Mouse (Mus musculus) liver, embryonic 14.5 days (tissue): ENCODE measurements at regions not wholly inside any gene's neighbourhood (a gene's known extent, or its start where the extent isn't known, plus 50 kb on each side); places are given as distances from the start of the nearest gene placed in this dataset.

ENCODE experiments used
- ATAC-seq: fragments of 200-750 bp; cut with Nextera tagmentation; 2 replicates; pipeline ENCODE4 v1.8.0; 2017; ENCODE audit warnings: moderate number of reproducible peaks, mild to moderate bottlenecking, moderate library complexity; ENCODE audit not compliant: insufficient read depth
- DNase-seq, 3 experiments: peaks; one replicate each; pipeline ENCODE4 v3.0.0-alpha.2; 2012 to 2013; ENCODE audit warnings: low read depth in 3 of 3, low spot score in 3 of 3
- H3K27ac ChIP-seq: fragments of 300-500 bp; sonication (generic); 2 replicates; pipeline ENCODE4 v1.5.1; 2014; ENCODE audit warnings: moderate library complexity, mild to moderate bottlenecking, control low read depth, inconsistent platforms
- H3K27me3 ChIP-seq: fragments of 300-500 bp; sonication (generic); 2 replicates; pipeline ENCODE4 v1.6.1; 2014; ENCODE audit warnings: mild to moderate bottlenecking, low read length, moderate library complexity; ENCODE audit not compliant: control insufficient read depth, insufficient read depth
- H3K36me3 ChIP-seq: fragments of 300-500 bp; sonication (generic); replicated peaks from 2 replicates; pipeline ENCODE4 v1.6.1; 2014; ENCODE audit warnings: low read depth; ENCODE audit not compliant: control insufficient read depth, insufficient read depth
- H3K4me1 ChIP-seq, 2 experiments: fragments of 200-500 bp in 1 of 2; fragments of 300-500 bp in 1 of 2; sonication (generic) in 1 of 2; replicated peaks; 2 replicates each; pipeline ENCODE4 v1.6.1; 2012 to 2014; ENCODE audit warnings: antibody characterized with exemption in 1 of 2, inconsistent platforms in 1 of 2, low read length in 1 of 2; ENCODE audit not compliant: control insufficient read depth in 2 of 2, insufficient read depth in 2 of 2
- H3K4me2 ChIP-seq: fragments of 300-500 bp; sonication (generic); 2 replicates; pipeline ENCODE4 v1.6.1; 2014; ENCODE audit warnings: low read depth, mild to moderate bottlenecking, control low read depth, moderate library complexity
- H3K4me3 ChIP-seq, 2 experiments: fragments of 200-500 bp in 1 of 2; fragments of 300-500 bp in 1 of 2; sonication (generic) in 1 of 2; 2 replicates each; pipeline ENCODE4 v1.5.1; 2012 to 2014; ENCODE audit warnings: low read depth in 2 of 2, low read length in 2 of 2, mild to moderate bottlenecking in 2 of 2, control low read depth in 1 of 2, inconsistent platforms in 1 of 2, moderate library complexity in 1 of 2; ENCODE audit not compliant: insufficient read depth in 1 of 2
- H3K9ac ChIP-seq: fragments of 300-500 bp; sonication (generic); replicated peaks from 2 replicates; pipeline ENCODE4 v1.6.1; 2014; ENCODE audit warnings: mild to moderate bottlenecking, control low read depth, moderate library complexity
- H3K9me3 ChIP-seq: fragments of 300-500 bp; sonication (generic); 2 replicates; pipeline ENCODE4 v1.6.1; 2016; ENCODE audit warnings: low read length, mixed read lengths; ENCODE audit not compliant: control insufficient read depth
- CTCF ChIP-seq: IDR thresholded peaks from 2 replicates; pipeline ENCODE4 v1.5.1; 2016; ENCODE audit warnings: antibody characterized with exemption, low read depth, control low read depth
- EP300 ChIP-seq: IDR thresholded peaks from 2 replicates; pipeline ENCODE4 v1.6.1; 2016; ENCODE audit warnings: antibody characterized with exemption, low read depth
- WGBS: fragments of 180-500 bp; shearing (Covaris S2); extraction: QIAGEN DNeasy Blood & Tissue Kit; methylation state at CpG from one replicate; pipeline ENCODE4 v1.1.7; 2014; ENCODE audit not compliant: insufficient replicate concordance; 5-methylcytosine and 5-hydroxymethylcytosine counted together

GRCm38 (mm10) chr4:55658904-55659303 lies 126.6 kb upstream of the Klf4 start:
- DNase-seq (no peak), ATAC-seq (no peak)
- H3K4me3 ChIP-seq = no peak overlapping the region
- H3K36me3 ChIP-seq = no peaks in the 10 kb centered on the region
- H3K9ac ChIP-seq = no peak overlapping the region
- H3K27ac ChIP-seq = no peak overlapping the region
- no peaks in the 10 kb centered on the region for H3K9me3 ChIP-seq
- no peak overlapping the region for H3K4me2 ChIP-seq
- 71% methylated on average over 6 of the region's 6 CpGs for WGBS
- TF ChIP-seq EP300 (no peak), CTCF (no peak)
- H3K27me3 ChIP-seq = no peaks in the 10 kb centered on the region
- H3K4me1 ChIP-seq = no peaks in the 10 kb centered on the region

- WGBS = 14% methylated on average over 2 of the region's 2 CpGs
- Histone ChIP-seq H3K27ac (no peak overlapping the region), H3K9me3 (no peaks in the 10 kb centered on the region), H3K36me3 (no peaks in the 10 kb centered on the region), H3K4me3 (no peak overlapping the region), H3K4me1 (no peaks in the 10 kb centered on the region), H3K4me2 (no peak overlapping the region), H3K27me3 (peaks cover 22% of the 10 kb centered on the region), H3K9ac (no peak overlapping the region)
- DNase-seq (peak in 1 of 3 experiments; percentile 9), ATAC-seq (no peak)
- no peak for TF ChIP-seq CTCF
- TF ChIP-seq EP300 = no peak
These were observed 123.1 kb upstream of the Klf4 start for GRCm38 (mm10) chr4:55655329-55655728.

- H3K4me1 ChIP-seq = no peaks in the 10 kb centered on the region
- H3K4me2 ChIP-seq = no peak overlapping the region
- ATAC-seq (no peak), DNase-seq (no peak)
- H3K9ac ChIP-seq = no peak overlapping the region
- WGBS = 46% methylated on average over 5 of the region's 5 CpGs
- no peaks in the 10 kb centered on the region for H3K9me3 ChIP-seq
- no peaks in the 10 kb centered on the region for H3K36me3 ChIP-seq
- no peak overlapping the region for H3K4me3 ChIP-seq
- H3K27ac ChIP-seq = no peak overlapping the region
- H3K27me3 ChIP-seq = peaks cover 26% of the 10 kb centered on the region
- TF ChIP-seq CTCF = no peak
- no peak for TF ChIP-seq EP300
These were observed 120.4 kb upstream of the Klf4 start for GRCm38 (mm10) chr4:55652628-55653027.

GRCm38 (mm10) chr4:55651811-55652410 lies 119.6 kb upstream of the Klf4 start:
- DNase-seq (no peak), ATAC-seq (no peak)
- TF ChIP-seq EP300 (no peak), CTCF (no peak)
- H3K4me1 ChIP-seq = no peaks in the 10 kb centered on the region
- no peaks in the 10 kb centered on the region for H3K36me3 ChIP-seq
- WGBS = 16% methylated on average over 12 of the region's 12 CpGs
- no peak overlapping the region for H3K9ac ChIP-seq
- no peaks in the 10 kb centered on the region for H3K9me3 ChIP-seq
- no peak overlapping the region for H3K4me3 ChIP-seq
- no peak overlapping the region for H3K27ac ChIP-seq
- H3K27me3 ChIP-seq = peaks cover 26% of the 10 kb centered on the region
- peak overlapping the region; percentile 48 for H3K4me2 ChIP-seq

- peaks cover 26% of the 10 kb centered on the region for H3K27me3 ChIP-seq
- DNase-seq (peak in 2 of 3 experiments; percentile 4 to 6), ATAC-seq (peak; percentile 58)
- 1% methylated on average over 54 of the region's 56 CpGs for WGBS
- H3K4me3 ChIP-seq = peak overlapping the region; percentile 24 to 46
- peak overlapping the region; percentile 48 for H3K4me2 ChIP-seq
- no peaks in the 10 kb centered on the region for H3K4me1 ChIP-seq
- no peak overlapping the region for H3K27ac ChIP-seq
- H3K9ac ChIP-seq = no peak overlapping the region
- no peak for TF ChIP-seq EP300
- no peak for TF ChIP-seq CTCF
- H3K9me3 ChIP-seq = no peaks in the 10 kb centered on the region
- no peaks in the 10 kb centered on the region for H3K36me3 ChIP-seq
These were observed 118.9 kb upstream of the Klf4 start for GRCm38 (mm10) chr4:55651051-55651763.
